Mouse (Mus musculus) hindbrain, embryonic 11.5 days (tissue): ENCODE measurements around the gene Sem1. TPM values are rescaled to one million over a fixed set of nuclear protein-coding genes. Genes with fewer than 3 reads are reported as not detected.

ENCODE experiments used
- ATAC-seq: fragments of 200-750 bp; cut with Nextera tagmentation; 2 replicates; pipeline ENCODE4 v1.8.0; 2017; ENCODE audit warnings: mild to moderate bottlenecking, moderate TSS enrichment, moderate library complexity; ENCODE audit not compliant: low FRiP score
- DNase-seq: peaks from one replicate; pipeline ENCODE4 v3.0.0-alpha.2; 2015; ENCODE audit warnings: low spot score
- H3K27ac ChIP-seq: fragments of 300-500 bp; sonication (generic); 2 replicates; pipeline ENCODE4 v1.5.1; 2014; ENCODE audit warnings: mild to moderate bottlenecking, low read depth, low read length
- H3K27me3 ChIP-seq: fragments of 300-500 bp; sonication (generic); 2 replicates; pipeline ENCODE4 v1.6.1; 2014; ENCODE audit warnings: mild to moderate bottlenecking, low read length, moderate library complexity, mixed read lengths; ENCODE audit not compliant: control insufficient read depth, insufficient read depth
- H3K36me3 ChIP-seq: fragments of 300-500 bp; sonication (generic); 2 replicates; pipeline ENCODE4 v1.6.1; 2014; ENCODE audit warnings: mild to moderate bottlenecking, low read length, moderate library complexity, mixed read lengths; ENCODE audit not compliant: control insufficient read depth, insufficient read depth
- H3K4me1 ChIP-seq: fragments of 300-500 bp; sonication (generic); replicated peaks from 2 replicates; pipeline ENCODE4 v1.6.1; 2014; ENCODE audit warnings: low read length, mixed read lengths; ENCODE audit not compliant: control insufficient read depth, insufficient read depth
- H3K4me2 ChIP-seq: fragments of 300-500 bp; sonication (generic); replicated peaks from 2 replicates; pipeline ENCODE4 v1.6.1; 2014; ENCODE audit warnings: mild to moderate bottlenecking, low read depth, low read length
- H3K4me3 ChIP-seq: fragments of 300-500 bp; sonication (generic); 2 replicates; pipeline ENCODE4 v1.5.1; 2014; ENCODE audit warnings: low read depth, low read length
- H3K9ac ChIP-seq: fragments of 300-500 bp; sonication (generic); 2 replicates; pipeline ENCODE4 v1.6.1; 2014; ENCODE audit warnings: low read depth, low read length
- H3K9me3 ChIP-seq: fragments of 300-500 bp; sonication (generic); 2 replicates; pipeline ENCODE4 v1.6.1; 2016; ENCODE audit warnings: low read length; ENCODE audit not compliant: control insufficient read depth
- WGBS: fragments of 180-500 bp; shearing (Covaris S2); extraction: QIAGEN DNeasy Blood & Tissue Kit; methylation state at CpG from one replicate; pipeline ENCODE4 v1.1.7; 2014; 5-methylcytosine and 5-hydroxymethylcytosine counted together
- polyA plus RNA-seq: library from polyadenylated mRNA; unstranded; fragments of >200 nt; fragmentation: Nextera tagmentation; extraction: Ambion mirVana; gene quantifications from 2 replicates; pipeline ENCODE4 v1.2.1, GENCODE M21; 2014

Gene Sem1
- 239 and 242 TPM in 2 replicates for polyA plus RNA-seq

DNA sequence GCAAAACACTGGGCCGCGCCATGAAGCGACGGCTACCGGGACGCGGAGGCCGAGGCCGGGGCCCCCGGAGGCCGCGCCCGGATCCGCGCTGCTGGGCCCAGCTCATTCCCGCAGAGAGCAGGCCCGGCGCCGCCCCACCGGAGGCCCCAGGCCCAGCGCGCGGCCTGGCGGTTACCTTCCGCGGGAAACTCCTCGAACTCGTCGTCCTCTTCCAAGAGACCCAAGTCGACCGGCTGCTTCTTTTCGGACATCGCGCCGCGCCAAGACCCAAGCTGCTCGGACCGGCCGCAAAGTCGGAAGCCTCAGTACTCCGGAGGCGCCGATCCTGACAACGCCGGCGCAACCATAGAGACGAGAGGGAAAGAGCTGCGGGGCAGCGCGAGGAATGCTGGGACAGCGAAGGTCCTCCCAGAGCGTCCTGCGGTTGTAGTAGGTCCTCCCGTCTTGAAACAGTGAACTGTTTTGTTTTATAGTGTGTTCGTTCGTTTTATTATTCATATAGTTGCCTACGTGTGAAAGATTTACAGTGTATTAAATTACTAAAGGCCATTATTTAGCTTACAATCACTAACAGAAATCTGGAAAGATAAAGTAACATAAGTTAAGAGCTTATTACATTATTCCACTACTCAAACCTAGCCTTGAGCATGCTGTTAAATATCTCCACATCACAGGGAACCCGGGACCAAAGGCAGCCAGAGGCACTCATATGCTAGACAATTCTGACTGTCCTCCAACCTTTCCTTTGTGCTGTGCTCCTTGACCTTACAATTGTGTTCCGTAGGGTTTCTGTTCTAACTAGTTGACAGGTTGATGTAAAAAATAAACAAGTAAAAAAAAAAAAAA lies at the start of gene Sem1:
Gene Sem1 (minus strand): TSS at position 360 of the 846 bp plus-strand sequence.
- Histone ChIP-seq H3K4me1 (no peaks in the 10 kb centered on the region), H3K27me3 (no peaks in the 10 kb centered on the region), H3K9ac (peak within 1 kb of the TSS; percentile 96), H3K9me3 (no peaks in the 10 kb centered on the region), H3K36me3 (peaks cover 3% of the 10 kb centered on the region; the same call in 1 of the 2 replicates), H3K4me3 (peak within 1 kb of the TSS; percentile 93), H3K4me2 (peak within 1 kb of the TSS; percentile 59), H3K27ac (peak within 1 kb of the TSS; percentile 81)
- DNase-seq, result peak; percentile 91
- 1% methylated on average over 59 of the region's 59 CpGs for WGBS
- ATAC-seq, result peak; percentile 98

DNA sequence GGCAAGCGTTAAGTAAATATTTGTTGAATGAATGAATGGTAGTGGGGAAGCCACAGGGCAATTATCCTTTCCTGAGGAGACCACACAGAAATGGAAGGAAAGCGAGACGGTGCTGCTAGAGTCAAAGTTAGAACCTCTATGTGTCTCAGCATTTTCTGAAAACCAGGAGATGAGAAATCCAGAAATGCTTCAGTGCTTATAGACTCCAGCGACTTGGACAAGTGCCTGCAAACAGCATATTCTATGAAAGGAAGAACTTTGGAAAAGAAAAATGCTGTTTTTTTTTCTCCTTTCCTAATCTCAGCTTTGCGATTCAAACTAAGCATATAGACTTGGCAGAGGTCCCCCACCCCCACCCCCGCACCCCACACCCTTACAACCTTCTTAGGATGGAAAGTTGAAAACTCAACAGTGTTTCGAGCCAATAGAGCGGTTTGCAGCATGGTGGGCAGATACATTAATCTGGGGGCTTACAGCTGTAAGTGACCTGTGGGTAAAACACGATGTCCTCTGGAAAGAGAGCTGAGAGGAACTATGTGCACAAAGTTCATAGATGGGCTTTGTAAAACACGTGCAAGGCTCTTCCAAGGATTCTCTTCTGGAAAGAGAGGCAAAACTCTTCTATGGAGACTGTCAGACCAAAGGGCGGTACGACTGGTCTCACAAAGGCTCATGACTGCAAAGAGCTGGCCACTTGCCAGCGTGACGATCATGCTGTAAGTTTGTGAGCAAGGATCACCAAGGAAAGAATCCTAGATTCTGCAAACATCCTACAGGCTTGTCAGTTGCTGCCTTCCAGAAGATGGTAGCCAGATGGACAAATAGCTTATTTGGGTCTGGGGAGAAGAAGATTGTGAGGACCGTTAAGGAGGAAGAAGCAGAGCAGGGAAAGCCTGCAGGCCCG lies 44.6 kb upstream of the Sem1 start:
- ATAC-seq, result no peak
- no peak overlapping the region for H3K9ac ChIP-seq
- no peaks in the 10 kb centered on the region for H3K9me3 ChIP-seq
- no peaks in the 10 kb centered on the region for H3K27me3 ChIP-seq
- no peaks in the 10 kb centered on the region for H3K36me3 ChIP-seq
- H3K27ac ChIP-seq, result no peak overlapping the region
- 68% methylated on average over 16 of the region's 16 CpGs for WGBS
- H3K4me2 ChIP-seq, result no peak overlapping the region
- no peaks in the 10 kb centered on the region for H3K4me1 ChIP-seq
- DNase-seq, result peak; percentile 12
- no peak overlapping the region for H3K4me3 ChIP-seq

DNA sequence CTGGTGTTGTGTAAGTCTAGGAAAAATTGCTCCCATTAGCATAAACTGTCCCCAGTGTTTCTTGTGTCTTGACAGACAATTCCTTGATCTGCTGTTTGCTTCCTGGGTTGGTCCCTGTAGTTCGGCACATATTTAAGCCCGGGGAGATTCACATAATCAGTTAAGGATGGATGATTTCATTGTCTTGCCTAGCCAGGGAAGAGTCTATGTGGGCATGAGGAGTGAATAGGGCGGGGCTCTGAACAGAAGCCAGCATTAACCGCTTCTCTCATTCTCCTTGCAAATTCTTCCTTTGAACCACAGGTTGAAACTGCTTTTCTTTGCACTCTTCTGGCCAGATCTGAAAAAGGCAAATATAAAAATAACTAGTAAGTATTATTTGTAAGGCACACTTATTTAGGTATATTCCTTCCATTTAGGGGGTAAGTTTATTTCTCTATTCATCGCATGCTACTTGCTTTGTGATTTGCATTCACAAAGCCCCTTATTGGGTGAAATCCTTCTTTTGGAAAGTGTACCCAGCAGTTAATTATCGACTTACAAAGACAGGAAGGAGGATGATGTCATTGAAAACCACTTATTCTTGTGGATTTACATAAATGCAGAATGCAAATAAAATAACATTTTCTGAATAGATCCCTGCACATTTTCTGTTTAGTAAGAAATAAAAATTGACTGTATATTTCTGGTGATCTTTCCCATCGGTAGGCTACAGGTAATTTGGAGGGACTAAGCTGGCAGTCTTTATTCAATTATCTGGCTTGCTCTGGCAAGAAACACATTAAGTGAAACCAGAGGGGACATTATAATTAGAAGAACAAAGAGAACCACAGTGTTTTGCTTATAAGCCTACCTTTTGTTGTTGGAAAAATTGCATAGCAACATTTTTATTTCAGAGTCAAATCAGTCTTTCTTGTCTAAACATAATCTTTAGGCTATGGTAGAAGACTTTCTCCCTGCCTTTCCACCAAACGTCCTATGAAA lies 25.4 kb upstream of the Sem1 start:
- DNase-seq (peak; percentile 2), ATAC-seq (peak; percentile 73; the same call in 1 of the 2 replicates)
- Histone ChIP-seq H3K27me3 (no peaks in the 10 kb centered on the region), H3K9me3 (no peaks in the 10 kb centered on the region), H3K4me3 (no peak overlapping the region), H3K4me2 (no peak overlapping the region), H3K4me1 (no peaks in the 10 kb centered on the region), H3K9ac (no peak overlapping the region), H3K27ac (no peak overlapping the region), H3K36me3 (no peaks in the 10 kb centered on the region)
- WGBS, result 57% methylated on average over 8 of the region's 8 CpGs

DNA sequence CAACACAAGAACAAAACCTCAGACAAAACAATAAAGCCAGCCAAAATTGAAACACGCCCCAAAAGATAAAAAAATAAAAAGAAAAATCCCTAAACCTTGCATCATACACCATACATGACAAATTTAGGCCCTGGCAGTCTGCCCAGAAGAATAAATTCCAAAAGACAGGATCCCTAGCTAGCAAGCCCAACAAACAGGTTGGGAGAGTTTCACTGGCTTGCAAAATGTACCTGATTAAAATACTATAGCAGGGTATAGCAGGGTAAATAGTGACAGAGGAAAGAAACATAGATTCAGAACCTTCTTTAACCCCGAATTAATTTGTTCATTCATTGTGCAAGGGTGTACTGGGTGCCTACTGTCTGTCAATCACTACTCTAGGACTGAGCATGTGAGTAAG lies 7.8 kb upstream of the Sem1 start:
- ATAC-seq, result no peak
- 92% methylated on average over 2 of the region's 2 CpGs for WGBS
- H3K27ac ChIP-seq, result no peak overlapping the region

DNA sequence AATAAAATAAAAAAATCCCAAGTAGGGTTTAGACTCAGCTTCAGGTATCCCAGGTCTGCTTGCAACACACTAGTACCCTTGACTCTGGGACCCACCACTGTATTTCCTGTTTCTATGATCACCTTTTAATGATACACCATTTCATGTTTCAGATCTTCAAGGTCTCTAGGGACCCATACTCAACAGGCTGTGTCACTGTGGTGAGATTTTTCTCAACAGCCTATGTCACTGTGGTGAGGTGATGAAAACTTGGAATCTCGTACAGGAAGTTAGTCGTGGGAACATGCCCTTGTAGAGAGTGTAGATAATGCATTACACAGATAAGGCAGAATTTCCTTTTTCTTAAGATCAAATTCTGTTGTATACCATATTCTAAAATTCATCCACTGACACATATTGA lies 3.4 kb upstream of the Sem1 start:
- no peak for ATAC-seq
- WGBS, result 87% methylated on average over 2 of the region's 2 CpGs
- no peaks in the 10 kb centered on the region for H3K36me3 ChIP-seq

More for the DNA sequence above, 7.8 kb upstream of the Sem1 start:
- Histone ChIP-seq H3K9me3 (no peaks in the 10 kb centered on the region), H3K27me3 (no peaks in the 10 kb centered on the region), H3K4me3 (no peak overlapping the region), H3K4me1 (no peaks in the 10 kb centered on the region), H3K4me2 (no peak overlapping the region), H3K36me3 (no peaks in the 10 kb centered on the region), H3K9ac (no peak overlapping the region)
- DNase-seq, result no peak

DNA sequence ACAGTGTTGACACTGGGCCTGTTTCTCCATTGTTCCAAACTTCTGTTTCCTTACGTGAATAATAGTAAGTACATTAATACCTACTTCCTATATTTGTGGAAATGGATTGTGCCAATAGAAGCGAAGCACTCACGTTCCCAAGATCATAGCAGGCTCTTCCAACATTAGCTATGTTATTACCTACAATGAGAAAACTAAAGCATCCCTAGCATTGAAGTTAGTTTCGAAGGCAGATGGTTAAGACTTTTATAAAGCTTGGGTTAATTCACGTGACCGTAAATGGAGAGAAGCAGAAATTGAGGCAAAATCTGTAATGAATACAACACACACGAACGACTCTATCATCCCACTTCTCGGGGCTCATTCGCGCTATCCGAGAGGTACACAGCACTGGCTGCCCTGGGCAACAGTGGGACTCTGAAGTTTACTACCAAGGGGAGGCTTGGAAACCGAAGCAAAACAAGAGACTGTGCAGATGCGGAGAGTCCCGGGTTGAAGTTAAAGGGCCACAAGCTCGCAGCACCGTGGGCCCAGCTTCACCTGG lies 650 bp downstream of the Sem1 start:
- 7% methylated on average over 17 of the region's 17 CpGs for WGBS
- peaks cover 3% of the 10 kb centered on the region; the same call in 1 of the 2 replicates for H3K36me3 ChIP-seq
- H3K9me3 ChIP-seq, result no peaks in the 10 kb centered on the region
- peak overlapping the region; percentile 93 for H3K4me3 ChIP-seq
- peak overlapping the region; percentile 59 for H3K4me2 ChIP-seq
- no peaks in the 10 kb centered on the region for H3K27me3 ChIP-seq
- peak overlapping the region; percentile 81 for H3K27ac ChIP-seq
- DNase-seq, result no peak
- peak; percentile 78; the same call in 1 of the 2 replicates for ATAC-seq
- peak overlapping the region; percentile 96 for H3K9ac ChIP-seq
- H3K4me1 ChIP-seq, result no peaks in the 10 kb centered on the region

More for the DNA sequence above, 3.4 kb upstream of the Sem1 start:
- H3K27ac ChIP-seq, result no peak overlapping the region
- no peak for DNase-seq
- no peaks in the 10 kb centered on the region for H3K4me1 ChIP-seq
- no peak overlapping the region for H3K9ac ChIP-seq
- no peak overlapping the region for H3K4me3 ChIP-seq
- H3K9me3 ChIP-seq, result no peaks in the 10 kb centered on the region
- H3K27me3 ChIP-seq, result no peaks in the 10 kb centered on the region
- no peak overlapping the region for H3K4me2 ChIP-seq

DNA sequence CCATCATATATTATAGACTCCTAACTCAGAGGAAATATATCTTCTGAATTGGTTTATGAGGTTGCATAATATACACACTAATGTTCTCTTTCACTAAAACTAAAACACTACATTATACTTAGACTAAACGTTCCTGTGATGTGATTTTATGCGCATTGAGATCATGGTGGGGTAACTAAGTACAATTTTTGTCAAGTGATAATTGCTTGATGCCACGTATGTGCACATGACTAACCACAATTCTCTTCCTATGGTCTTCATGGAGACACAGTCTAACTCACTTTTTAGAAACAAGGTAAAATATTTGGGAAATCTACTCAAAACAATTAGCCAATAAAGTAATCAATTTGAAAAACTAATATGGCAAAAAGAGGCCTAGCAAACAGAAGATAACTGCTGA lies 1.2 kb downstream of the Sem1 start:
- H3K27ac ChIP-seq, result no peak overlapping the region
- H3K9ac ChIP-seq, result no peak overlapping the region; the same call in 1 of the 2 replicates
- H3K27me3 ChIP-seq, result no peaks in the 10 kb centered on the region
- no peaks in the 10 kb centered on the region for H3K4me1 ChIP-seq
- DNase-seq (no peak), ATAC-seq (no peak)
- H3K36me3 ChIP-seq, result peaks cover 3% of the 10 kb centered on the region; the same call in 1 of the 2 replicates
- H3K4me2 ChIP-seq, result peak overlapping the region; percentile 59
- 81% methylated on average over 3 of the region's 3 CpGs for WGBS
- peak overlapping the region; percentile 93 for H3K4me3 ChIP-seq
- no peaks in the 10 kb centered on the region for H3K9me3 ChIP-seq
